Mouse (Mus musculus): ENCODE results near the gene Lrrn4.

Gene Lrrn4

DNA sequence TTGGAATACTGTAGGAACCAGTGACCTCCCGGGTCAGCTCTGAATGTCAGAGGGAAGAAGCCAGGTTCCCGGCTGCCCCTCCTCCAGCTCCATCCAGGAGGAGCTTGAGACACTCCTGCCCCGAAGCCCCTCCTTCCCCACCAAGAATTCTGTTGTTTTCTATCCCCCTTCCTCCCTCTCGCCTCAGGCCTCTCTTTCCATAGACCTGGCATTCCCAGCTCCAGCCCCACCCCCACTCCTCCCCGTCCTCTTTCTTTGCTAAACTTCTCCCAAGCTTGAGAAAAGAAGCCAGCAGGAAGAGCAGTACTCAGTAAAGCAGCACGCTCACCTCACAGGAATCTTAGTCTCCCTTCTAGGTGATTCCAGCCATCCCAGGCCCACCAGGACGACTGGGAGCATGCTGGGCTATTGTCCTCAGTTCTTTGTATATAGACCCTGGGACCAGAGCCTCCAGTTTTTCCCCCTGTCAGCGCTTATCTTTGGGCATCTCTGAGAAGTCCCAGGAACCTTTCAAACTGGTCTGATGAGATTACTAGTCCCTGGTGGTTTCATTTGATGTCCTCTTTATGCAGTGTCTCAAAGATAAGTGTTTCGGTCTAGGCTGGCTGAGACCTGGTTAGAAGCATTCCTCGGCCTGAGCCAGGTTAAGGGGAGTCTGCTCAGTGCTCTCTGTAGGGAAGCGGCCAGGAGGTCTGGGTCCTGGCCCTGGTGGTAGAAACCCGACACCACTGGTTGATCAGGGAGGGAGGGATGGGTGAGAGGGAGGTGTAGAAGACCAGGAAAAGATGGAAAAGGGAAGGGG is at the start of gene Lrrn4:
Lrrn4 (minus strand) TSS at position 48 of the 802 bp plus-strand sequence.
- peak; percentile 43 for DNase-seq (ENCODE audit: low read depth, low spot score)

DNA sequence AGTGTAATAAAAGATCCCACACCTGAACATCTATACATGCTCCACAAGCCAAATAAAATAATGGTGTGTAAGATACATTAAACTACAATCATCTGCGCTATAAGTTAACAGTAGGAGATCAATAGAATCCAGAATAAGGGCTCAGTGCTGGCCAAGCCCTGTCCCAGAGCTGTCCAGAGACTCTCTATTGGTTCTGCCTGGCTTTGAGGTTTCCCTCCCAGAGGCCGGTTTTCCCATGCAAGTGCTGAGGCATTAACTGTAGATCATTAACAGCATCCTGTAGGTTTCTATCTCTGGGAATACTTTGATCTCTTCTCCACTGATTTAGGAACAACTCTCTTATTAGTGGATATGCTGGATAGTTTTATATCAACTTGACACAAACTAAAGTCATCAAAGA is 48.3 kb upstream of the Lrrn4 start:
- no peak for DNase-seq (ENCODE audit: low read depth, low spot score)

DNA sequence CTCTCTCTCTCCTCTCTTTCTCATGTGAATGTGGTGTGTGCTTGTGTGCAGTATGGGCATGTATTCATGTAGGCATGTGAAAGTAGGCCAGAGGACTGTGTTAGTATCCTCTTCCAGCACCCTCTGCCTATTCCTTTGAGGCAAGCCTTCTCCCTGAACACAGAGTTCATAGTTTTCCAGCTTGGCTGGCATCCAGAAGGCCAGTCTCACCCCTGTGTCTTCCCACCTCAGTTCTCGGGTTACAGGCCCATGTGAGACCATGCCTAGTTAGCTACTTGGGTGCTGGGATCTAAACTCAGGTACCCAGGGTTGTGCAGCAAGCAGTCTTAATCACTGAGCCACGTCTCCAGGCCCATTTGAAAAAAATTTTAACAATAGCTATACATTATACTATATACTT is 47.2 kb upstream of the Lrrn4 start:
- no peak for DNase-seq (ENCODE audit: low read depth, low spot score)

- no peak for DNase-seq (ENCODE audit: low read depth, low spot score)
Observed at GRCm38 (mm10) chr2:132927298-132927697, 46.6 kb upstream of the Lrrn4 start.

DNA sequence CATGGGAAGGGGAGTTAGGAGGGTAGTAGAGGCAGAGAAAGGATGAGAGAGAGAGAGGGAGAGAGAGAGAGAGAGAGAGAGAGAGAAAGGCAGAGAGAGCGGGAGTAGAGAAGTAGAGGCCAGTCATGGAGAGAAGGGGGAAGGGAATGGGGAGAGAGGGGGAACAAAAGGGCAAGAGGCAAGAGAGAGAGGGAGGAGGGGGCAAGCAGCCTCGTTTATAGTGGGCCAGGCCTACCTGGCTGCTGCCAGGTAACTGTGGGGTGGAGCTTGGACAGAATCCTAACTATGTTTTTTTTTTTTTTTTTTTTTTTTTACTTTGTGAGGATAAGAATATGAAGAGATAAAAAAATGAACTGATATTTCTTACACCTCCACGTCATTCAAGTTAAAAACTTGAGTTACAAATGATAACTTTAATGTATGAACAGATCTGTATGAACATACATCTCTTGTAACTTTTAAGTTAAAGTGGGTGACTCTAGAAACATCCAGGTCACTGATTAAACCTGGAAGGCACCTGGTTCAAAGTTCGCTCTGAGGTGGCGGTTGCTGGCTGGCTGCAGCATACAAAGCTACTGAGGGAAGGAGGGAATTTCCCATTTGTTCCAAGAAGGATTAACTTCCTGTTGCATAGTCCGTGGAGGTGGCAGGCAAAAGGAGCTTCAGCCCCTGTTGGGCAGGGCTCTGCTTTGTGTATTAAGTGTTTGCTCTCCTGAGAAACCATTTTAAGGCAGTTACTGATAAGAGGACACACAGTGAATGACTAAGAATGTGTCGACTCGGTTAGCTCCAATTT is 42.8 kb upstream of the Lrrn4 start:
- no peak for DNase-seq (ENCODE audit: low read depth, low spot score)

DNA sequence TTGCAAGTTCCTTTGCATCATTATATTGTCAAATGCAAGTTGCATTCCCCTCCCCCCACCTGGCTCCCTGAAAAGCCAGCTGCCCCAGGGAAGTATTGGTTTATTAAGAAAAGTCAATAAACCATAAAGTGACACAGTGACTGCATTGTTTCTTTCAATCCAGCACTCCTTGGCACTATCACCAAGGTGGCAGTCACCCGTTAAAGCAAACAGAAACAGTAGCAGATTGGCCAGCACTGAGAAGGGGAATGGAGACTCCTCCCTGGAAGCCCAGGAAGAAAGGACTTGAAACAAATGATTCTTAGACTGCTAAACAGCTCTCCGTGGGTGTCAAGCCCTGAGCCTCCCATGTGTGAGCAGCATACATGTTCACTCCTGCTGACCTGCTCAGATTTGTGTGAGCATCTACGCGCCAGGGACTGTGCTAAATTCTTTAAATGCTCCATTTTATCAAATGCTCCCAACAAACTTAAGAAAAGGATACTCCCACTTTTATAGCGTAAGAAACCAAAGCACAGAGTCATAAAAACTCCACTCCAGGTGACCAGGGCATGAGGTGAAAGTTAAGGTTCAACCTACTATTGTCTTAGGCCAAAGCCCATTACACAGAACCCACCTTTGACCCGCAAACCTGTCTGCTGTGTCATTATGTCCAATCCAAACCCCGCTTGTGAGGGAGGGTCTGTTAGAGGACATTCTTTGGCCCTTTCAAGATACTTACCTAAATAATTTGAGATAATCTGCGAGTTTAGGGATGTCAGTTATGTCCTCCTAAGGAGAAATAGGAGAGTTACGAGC is 41.6 kb upstream of the Lrrn4 start:
- no peak for DNase-seq (ENCODE audit: low read depth, low spot score)

DNA sequence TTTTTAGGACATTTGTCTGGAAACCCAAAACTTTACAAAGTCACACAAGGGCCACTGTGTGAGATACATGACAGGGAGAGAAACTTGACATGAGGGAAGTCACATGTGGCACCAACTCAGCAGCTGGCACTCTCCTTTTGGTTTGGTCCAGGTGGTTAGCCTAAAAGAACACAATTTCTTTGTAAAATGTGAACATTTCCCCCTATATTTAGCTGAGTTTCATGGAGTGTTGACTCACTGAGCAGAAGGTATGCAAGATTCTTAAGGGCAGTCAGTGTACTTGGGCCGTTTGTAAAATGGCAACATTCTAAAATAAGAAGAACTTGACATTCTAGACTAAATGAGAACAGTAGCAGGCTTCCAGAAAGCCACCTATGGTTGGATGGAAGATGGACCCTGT is 34.1 kb upstream of the Lrrn4 start:
- DNase-seq (ENCODE audit: low read depth, low spot score): no peak

GRCm38 (mm10) chr2:132906763-132907162 is 26.1 kb upstream of the Lrrn4 start:
- no peak for DNase-seq (ENCODE audit: low read depth, low spot score)

GRCm38 (mm10) chr2:132904961-132905360 is 24.3 kb upstream of the Lrrn4 start:
- no peak for DNase-seq (ENCODE audit: low read depth, low spot score)

DNA sequence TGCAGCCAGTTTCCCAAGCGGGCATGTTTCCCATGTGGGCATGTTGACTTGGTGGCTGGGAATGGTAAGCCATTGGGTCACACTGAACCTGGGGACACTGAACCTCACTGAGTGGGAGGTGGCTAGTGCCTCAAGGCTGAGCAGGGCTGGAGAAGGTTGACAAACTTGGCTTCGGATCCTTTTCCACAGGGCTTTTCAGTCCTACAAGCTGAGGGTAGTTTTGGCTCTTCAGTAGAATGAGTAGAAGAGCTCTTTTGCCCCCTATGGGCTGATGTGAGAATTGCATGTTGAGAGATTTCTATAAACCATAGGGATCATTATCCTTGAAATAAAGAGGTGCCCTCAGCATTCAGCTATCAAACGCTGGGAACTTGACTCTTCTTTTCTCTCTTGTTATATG is 22.8 kb upstream of the Lrrn4 start:
- no peak for DNase-seq (ENCODE audit: low read depth, low spot score)

DNA sequence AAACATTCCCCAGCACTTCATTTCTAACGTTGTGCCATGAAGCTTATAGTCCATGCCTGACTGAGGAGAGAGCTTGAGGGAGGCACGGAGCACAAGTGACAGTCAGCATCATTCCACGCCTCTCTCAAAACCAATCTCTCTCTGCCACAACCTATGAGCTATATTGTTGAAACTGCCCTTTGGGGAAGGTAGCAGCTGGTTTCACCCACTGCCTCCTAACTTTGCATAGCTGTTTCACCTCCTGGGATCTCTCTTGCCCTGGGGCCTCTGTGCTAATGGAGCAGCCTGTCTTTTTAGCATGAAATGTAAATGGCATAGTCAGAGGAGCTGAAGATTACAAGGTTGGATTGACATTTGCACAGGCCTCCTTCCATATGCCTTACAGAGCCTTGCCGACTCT is 21.4 kb upstream of the Lrrn4 start:
- DNase-seq (ENCODE audit: low read depth, low spot score): no peak

- DNase-seq (ENCODE audit: low read depth, low spot score): no peak
Observed at GRCm38 (mm10) chr2:132901636-132902035, 20.9 kb upstream of the Lrrn4 start.

- DNase-seq (ENCODE audit: low read depth, low spot score): no peak
Observed at GRCm38 (mm10) chr2:132900596-132900995, 19.9 kb upstream of the Lrrn4 start.

GRCm38 (mm10) chr2:132898211-132898610 is 17.5 kb upstream of the Lrrn4 start:
- no peak for DNase-seq (ENCODE audit: low read depth, low spot score)

GRCm38 (mm10) chr2:132893826-132894225 is 13.1 kb upstream of the Lrrn4 start:
- no peak for DNase-seq (ENCODE audit: low read depth, low spot score)

- DNase-seq (ENCODE audit: low read depth, low spot score): no peak
Observed at GRCm38 (mm10) chr2:132885312-132885711, 4.6 kb upstream of the Lrrn4 start.

DNA sequence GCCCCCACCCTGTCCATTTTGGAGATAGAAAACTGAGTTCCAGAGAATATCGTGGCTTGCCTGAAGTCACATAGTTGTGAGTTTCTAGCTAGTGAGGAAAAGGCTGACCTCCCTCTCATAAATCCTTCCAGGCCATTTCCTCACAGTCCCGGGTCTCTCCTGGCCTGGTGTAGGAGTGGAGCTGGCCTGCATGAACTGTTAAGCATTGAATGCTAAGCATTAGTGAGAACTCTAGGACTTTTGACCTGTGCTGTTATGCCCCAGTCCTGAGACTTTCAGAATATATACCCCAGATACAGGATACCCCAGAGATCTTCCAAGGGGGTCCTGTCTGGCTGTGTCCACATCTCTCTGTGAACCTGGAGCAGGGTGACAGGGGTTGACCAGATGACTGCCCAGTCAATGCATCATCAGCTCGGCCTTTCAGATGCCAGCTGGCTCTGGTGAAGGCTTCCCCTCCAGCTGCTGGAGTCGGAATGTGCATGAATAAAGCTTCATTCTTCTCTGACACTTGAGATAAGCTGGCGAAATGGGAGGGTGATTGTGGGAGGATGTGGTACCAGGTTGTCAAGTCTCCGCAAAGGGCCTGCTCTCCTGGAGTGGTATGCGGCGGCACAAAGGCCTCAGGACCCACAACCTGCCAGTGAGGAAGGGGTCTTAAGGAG is 3.7 kb upstream of the Lrrn4 start:
- DNase-seq (ENCODE audit: low read depth, low spot score): no peak

DNA sequence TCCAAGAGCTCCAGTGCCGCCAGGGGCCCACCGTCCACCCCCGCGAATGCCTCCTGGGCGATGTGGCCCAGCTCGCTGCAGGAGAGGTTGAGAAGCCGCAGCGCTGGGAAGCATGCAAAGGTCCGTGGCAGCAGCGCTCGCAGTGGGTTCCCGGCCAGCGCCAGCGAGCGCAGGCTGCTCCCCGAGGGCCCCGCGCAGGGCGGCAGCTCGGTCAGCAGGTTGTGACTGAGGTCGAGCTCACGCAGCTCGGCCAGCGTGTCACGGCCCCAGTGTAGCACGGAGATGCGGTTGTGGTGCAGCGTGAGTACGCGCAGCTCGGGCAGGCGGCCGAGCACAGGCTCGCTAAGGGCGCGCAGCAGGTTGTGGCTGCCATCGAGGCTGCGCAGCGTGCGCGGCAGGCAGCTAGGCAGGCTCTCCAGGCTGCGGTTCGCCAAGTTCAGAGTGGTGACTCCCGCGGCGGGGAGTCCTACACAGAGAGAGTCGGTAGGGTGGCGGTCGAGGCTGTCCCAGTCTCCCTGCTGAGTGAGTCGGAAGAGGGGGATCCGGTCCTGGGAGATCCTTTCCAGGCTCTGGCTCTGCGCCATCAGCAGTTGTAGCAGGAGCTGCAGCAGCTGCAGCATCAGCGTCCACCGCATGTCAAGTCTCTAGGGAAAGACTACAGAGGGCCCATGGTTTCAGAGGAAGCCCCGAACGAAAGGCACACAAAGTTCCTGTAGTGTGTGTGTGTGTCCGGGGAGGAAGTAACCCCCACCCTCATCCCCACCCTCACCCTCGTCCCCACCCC is 1.2 kb downstream of the Lrrn4 start:
- DNase-seq (ENCODE audit: low read depth, low spot score): no peak

DNA sequence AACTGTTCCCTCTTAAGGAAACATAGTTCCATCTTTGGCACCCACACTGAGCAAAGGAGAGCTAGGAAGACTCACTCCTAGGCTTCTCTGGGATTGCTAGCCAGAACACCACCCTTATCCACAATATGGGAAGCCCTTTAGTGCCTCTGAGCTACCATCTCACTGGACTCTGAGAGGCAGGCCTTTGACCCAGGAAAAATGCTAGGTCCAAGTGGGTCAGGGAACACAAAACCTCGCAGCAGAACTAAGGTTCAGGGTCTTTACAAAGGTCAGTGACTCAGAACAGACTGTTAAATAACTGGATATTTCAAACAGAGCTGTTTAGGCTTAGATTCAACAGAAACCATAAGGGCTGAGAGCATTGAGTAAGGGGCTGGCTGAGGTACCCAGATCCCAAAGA is 3.7 kb downstream of the Lrrn4 start:
- DNase-seq (ENCODE audit: low read depth, low spot score): no peak

DNA sequence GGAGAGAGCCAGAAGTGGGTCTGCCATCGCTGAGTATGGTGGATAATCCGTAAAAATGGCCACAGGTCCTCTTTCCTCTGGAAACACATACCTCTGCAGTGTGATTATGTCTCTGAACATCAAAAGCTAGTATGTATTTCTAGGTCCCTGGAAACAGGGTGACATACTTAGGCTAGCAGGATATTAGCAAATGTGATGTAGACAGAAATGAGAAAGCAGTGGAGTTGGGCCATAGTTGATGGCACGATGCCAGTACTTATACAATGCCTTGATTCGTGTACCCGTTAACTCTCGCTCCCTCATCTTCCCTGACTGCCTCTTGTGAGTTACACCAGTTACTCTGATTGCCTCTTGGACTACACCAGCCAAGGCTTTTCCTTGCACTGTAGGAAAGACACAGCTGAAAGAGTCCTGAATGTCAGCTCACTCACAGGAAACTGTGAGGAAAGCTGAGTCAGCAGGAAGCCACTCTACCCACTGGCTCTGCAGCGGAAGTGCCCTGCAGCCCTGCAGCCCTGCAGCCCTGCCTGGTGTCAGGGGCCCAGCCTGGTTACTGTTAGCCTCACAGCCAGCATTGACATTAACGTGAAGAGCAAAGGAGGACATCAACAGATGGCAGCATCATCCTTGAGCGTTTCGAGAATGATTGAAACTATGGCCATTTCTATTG is 6.9 kb downstream of the Lrrn4 start:
- no peak for DNase-seq (ENCODE audit: low read depth, low spot score)
